Mouse (Mus musculus): ENCODE data around the gene Reep3. TPM values are rescaled to one million over a fixed set of nuclear protein-coding genes. Genes with fewer than 3 reads are reported as not detected.

The Reep3 gene
- polyA plus RNA-seq, 1 experiment from 2014 or later, result 22.2 TPM

DNA sequence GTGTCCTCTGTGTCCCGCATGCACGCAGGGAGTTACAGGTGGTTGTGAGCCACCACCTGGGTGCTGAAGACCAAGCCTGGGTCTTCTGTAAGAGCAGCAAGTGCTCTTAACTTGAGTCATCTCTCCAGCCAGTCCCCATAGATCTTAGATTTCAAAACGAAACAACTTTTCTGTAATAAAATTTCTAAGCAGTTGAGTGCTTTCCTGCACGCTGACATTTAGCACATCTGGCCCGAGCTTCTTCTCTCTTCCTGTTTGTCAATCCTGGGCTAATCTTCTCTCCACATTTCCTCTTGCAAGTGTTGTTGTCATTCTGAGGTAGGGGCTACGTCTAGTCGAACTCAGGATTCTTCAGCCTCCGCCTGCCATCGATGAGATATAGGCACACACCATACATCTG, 44.3 kb downstream of the Reep3 start:
- H3K4me1 ChIP-seq, result peaks cover 55% of the 10 kb centered on the region
- no peak for DNase-seq (ENCODE audit: low spot score)
- no peaks in the 10 kb centered on the region for H3K9me3 ChIP-seq (replicated peaks)
- WGBS, result 82% methylated on average over 9 of the region's 9 CpGs
- H3K36me3 ChIP-seq, result 0 out of 2 replicates have a peak, but pooled peaks cover 4% of the 10 kb centered on the region
- no peak overlapping the region for H3K4me3 ChIP-seq
- H3K27ac ChIP-seq, result no peak overlapping the region
- H3K27me3 ChIP-seq (ENCODE audit: low read depth, poor library complexity, severe bottlenecking), result no peaks in the 10 kb centered on the region

DNA sequence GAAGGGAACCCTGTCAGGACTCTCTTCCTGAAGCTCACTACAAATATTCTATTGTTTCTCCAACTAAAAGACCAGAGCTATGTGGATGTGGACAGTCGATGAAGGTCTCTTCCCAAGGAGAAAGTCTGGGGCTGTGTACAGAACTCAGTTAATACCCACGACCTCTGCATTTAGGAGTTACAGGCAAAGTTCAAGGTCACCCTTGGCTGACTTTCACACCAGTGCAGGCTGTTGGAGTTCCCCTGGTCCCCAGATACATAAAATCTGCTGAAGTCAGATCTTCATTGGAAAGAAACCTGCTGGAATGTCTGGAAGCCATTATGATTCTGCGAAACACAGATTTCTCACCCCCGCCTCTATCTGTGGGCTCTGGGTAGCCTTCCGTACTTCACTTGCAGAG, 45.3 kb downstream of the Reep3 start:
- H3K4me1 ChIP-seq, result peaks cover 55% of the 10 kb centered on the region
- no peak overlapping the region for H3K4me3 ChIP-seq
- 74% methylated on average over 5 of the region's 5 CpGs for WGBS
- H3K36me3 ChIP-seq, result 0 out of 2 replicates have a peak, but pooled peaks cover 4% of the 10 kb centered on the region
- peak overlapping the region; percentile 6; the same call in 1 of the 2 replicates for H3K27ac ChIP-seq
- no peaks in the 10 kb centered on the region for H3K9me3 ChIP-seq (replicated peaks)
- no peak for DNase-seq (ENCODE audit: low spot score)
- H3K27me3 ChIP-seq (ENCODE audit: low read depth, poor library complexity, severe bottlenecking), result no peaks in the 10 kb centered on the region

DNA sequence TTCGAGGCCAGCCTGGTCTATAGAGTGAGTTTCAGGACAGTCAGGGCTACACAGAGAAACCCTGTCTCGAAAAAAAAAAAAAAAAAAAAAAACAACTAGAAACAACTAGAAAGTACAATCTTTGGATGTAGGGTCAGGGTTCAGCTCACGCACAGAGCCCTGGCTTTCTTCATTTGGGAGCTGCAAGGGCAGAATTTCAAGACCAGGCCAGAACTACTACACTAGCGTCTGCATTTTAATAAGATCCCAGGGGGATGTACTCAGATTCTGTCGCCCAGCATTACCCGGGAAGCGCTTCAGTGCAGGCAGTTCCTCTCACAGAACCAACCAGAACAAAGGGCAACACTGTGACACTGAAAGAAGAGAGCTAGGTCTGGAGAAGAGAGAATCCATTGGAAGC, 46.0 kb downstream of the Reep3 start:
- no peaks in the 10 kb centered on the region for H3K9me3 ChIP-seq (replicated peaks)
- no peaks in the 10 kb centered on the region for H3K27me3 ChIP-seq (ENCODE audit: low read depth, poor library complexity, severe bottlenecking)
- peaks cover 51% of the 10 kb centered on the region for H3K4me1 ChIP-seq
- DNase-seq (ENCODE audit: low spot score), result no peak
- 85% methylated on average over 7 of the region's 7 CpGs for WGBS
- H3K4me3 ChIP-seq, result no peak overlapping the region
- H3K36me3 ChIP-seq, result 0 out of 2 replicates have a peak, but pooled peaks cover 4% of the 10 kb centered on the region
- no peak overlapping the region for H3K27ac ChIP-seq

DNA sequence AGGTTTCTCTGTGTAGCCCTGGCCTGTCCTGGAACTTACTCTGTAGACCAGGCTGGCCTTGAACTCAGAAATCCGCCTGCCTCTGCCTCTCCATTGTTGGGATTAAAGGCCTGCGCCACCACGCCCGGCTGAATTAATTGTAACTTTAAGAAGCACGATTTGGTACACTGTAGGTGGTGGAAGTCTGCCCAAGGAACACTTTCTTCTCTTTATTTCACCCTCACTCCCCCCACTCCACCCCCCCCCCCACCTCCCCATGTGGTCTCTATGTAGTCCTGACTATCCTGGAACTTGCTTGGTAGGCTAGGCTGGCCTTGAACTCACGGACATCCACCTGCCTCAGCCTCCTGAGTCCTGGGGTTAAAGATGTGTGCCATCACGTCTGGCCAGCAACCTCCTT, 47.1 kb downstream of the Reep3 start:
- Histone ChIP-seq H3K27ac (no peak overlapping the region), H3K4me1 (peaks cover 61% of the 10 kb centered on the region), H3K4me3 (no peak overlapping the region), H3K36me3 (0 out of 2 replicates have a peak, but pooled peaks cover 4% of the 10 kb centered on the region), H3K9me3 (replicated peaks) (no peaks in the 10 kb centered on the region), H3K27me3 (ENCODE audit: low read depth, poor library complexity, severe bottlenecking) (no peaks in the 10 kb centered on the region)
- DNase-seq (ENCODE audit: low spot score), result no peak
- 95% methylated on average over 7 of the region's 7 CpGs for WGBS

DNA sequence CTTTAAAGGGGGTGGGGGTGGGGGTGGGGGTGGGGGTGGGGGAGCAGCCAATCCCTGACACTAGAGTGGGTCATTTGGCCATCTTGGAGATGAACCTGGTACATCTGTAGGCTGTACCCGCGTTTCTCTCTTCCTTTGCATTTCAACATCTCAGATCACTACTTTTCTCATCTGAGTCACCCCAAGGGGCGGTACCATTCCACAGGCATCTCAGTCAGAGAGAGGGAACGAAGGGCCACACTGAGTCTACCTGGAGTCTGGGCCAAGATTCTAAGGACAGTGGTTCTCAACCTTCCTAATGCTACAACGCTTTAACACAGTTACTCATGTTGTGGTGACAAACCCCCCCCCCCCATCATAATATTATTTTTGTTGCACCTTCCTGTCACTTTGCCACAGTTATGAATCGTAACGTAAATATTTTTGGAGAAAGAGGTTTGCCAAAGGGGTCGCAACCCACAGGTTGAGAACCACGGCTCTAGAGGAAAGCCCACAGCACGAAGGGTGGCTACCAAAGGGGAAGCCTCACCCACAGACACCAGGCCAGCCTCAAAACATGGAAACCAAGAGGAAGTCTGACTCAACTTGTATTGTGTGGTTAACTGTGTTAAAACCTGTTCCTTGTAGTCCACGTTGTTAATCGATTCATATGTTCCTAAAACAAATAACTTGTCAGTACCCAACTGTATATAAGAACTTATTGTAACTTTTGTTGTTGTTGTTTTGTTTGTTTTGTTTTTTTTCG, 47.7 kb downstream of the Reep3 start:
- 94% methylated on average over 13 of the region's 13 CpGs for WGBS
- 0 out of 2 replicates have a peak, but pooled peaks cover 4% of the 10 kb centered on the region for H3K36me3 ChIP-seq
- no peak overlapping the region for H3K4me3 ChIP-seq
- no peak for DNase-seq (ENCODE audit: low spot score)
- H3K27ac ChIP-seq, result peak overlapping the region; percentile 26
- peaks cover 67% of the 10 kb centered on the region for H3K4me1 ChIP-seq
- no peaks in the 10 kb centered on the region for H3K9me3 ChIP-seq (replicated peaks)
- no peaks in the 10 kb centered on the region for H3K27me3 ChIP-seq (ENCODE audit: low read depth, poor library complexity, severe bottlenecking)

DNA sequence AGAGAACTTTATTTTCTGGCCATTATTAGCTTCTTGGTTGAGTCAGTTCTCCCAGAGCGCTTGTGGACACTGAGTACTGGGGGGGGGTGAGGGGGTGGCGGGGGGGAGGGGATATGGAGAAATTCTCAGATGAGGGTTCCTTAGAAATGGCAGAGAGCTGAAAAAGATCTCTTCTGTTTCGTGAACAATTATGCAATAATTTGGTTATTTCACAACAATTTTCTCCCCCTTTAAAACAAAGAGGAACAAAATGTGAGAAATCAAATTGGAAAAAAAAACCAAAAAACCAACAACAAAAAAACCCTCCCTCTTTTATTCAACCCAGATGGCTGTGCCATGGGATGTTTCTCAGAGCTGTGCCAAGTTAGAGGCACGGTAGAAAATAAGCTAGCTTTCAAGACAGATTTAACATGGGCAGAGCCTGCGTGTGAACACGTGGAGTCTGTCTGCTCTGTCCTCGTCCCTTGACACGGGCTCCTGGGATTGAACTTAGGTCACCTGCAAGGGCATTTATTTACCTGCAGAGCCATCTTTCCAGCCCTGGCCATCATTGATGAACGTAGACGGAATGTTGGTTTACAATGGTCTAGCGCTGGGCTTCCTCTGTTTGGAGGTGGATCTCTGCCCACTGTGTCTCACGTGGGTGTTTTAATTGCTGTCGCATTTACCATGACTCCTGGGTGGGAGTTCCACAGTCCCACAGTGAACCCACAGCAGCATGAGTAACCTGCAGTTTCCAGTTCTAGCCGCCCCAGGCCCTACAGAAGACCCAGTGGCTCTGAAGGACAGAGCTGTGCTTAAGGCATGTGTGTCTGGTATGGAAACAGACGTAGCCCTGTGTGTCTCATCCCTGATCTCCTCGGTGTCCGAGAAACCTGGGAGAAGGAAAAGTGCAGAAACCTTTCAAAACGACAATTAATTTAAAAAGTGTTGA, 48.8 kb downstream of the Reep3 start:
- H3K36me3 ChIP-seq, result 0 out of 2 replicates have a peak, but pooled peaks cover 6% of the 10 kb centered on the region
- peak overlapping the region; percentile 26 for H3K27ac ChIP-seq
- H3K4me3 ChIP-seq, result no peak overlapping the region
- no peak for DNase-seq (ENCODE audit: low spot score)
- H3K9me3 ChIP-seq (replicated peaks), result no peaks in the 10 kb centered on the region
- 85% methylated on average over 18 of the region's 18 CpGs for WGBS
- H3K27me3 ChIP-seq (ENCODE audit: low read depth, poor library complexity, severe bottlenecking), result no peaks in the 10 kb centered on the region
- peaks cover 66% of the 10 kb centered on the region for H3K4me1 ChIP-seq

DNA sequence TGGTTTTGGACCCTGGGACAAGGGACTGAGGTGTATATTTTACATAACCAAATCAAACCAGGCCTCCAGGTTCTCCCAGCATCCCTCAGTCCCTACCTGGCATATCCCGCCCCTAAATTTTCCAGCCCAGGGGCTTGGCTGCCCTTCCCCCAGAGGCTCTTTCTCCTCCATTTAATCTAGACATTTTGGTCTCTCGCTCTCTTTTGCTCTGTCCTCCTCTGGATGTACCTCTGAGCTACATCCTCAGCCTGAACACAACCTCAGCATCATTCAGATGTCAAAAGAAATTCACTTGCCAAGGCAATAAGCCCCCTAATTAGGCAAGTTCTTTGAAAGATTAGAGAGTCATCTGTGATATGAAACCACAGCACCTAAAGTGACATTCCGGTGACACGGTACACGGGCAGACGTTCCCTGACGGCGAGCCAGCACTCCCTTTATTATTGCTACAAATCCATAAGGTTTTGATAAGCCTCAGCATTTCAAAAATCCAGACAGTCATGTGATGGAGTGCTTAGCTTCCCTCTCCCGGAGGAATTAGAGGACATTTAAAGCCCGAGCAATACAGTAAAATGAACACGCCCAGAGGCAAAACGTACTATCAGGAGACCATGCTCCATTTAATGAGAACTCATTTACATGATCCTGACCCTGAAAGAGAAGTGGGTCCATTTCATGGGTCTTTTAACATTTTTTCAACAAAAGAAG, 51.4 kb downstream of the Reep3 start:
- 0 out of 2 replicates have a peak overlapping the region, but pooled peaks have one; percentile 25 for H3K27ac ChIP-seq
- H3K36me3 ChIP-seq, result 0 out of 2 replicates have a peak, but pooled peaks cover 6% of the 10 kb centered on the region
- peaks cover 45% of the 10 kb centered on the region for H3K4me1 ChIP-seq
- no peaks in the 10 kb centered on the region for H3K9me3 ChIP-seq (replicated peaks)
- no peak for DNase-seq (ENCODE audit: low spot score)
- H3K4me3 ChIP-seq, result no peak overlapping the region
- no peaks in the 10 kb centered on the region for H3K27me3 ChIP-seq (ENCODE audit: low read depth, poor library complexity, severe bottlenecking)
- 75% methylated on average over 12 of the region's 12 CpGs for WGBS

DNA sequence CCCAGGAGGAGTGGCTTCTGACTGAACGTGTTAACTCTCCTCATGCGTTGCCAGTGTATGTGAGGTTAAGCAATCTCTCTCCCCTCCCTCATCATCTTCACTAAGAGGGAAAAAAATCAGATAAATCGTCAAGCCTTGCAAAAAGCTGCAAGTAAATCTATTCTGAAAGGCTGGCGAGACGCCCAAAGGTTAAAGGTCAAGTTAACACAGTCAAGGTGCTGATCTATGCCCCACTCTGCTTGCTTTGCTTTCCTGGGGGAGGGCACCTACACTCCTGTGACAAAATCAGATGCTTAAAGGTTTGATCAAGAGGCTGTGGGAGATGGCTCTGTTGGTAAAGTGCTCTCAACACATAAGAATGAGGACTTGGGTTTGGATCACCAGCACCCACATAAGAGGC, 52.4 kb downstream of the Reep3 start:
- Histone ChIP-seq H3K4me1 (peaks cover 45% of the 10 kb centered on the region), H3K4me3 (no peak overlapping the region), H3K27me3 (ENCODE audit: low read depth, poor library complexity, severe bottlenecking) (no peaks in the 10 kb centered on the region), H3K36me3 (0 out of 2 replicates have a peak, but pooled peaks cover 2% of the 10 kb centered on the region), H3K27ac (no peak overlapping the region), H3K9me3 (replicated peaks) (no peaks in the 10 kb centered on the region)
- no peak for DNase-seq (ENCODE audit: low spot score)
- 56% methylated on average over 5 of the region's 5 CpGs for WGBS

DNA sequence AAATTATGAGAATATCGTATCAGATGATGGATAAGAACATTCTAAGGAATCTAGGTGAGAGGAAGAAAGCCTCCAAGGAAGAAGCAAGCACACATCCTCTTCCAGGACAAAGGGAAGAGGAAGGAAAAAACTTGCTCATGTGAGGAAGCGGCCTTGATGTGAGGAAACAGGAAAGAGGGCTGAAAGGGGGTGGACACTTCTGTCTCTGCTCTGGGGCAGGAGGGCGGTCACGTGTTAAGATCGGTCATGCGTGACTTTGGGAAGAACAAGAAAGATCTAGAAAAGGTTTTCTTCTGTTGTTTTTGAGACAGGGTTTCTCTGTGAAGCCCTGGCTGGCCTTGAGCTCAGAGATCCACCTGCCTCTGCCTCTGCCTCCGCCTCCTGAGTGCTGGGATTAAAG, 53.5 kb downstream of the Reep3 start:
- Histone ChIP-seq H3K36me3 (0 out of 2 replicates have a peak, but pooled peaks cover 6% of the 10 kb centered on the region), H3K4me3 (no peak overlapping the region), H3K27ac (no peak overlapping the region), H3K27me3 (ENCODE audit: low read depth, poor library complexity, severe bottlenecking) (no peaks in the 10 kb centered on the region), H3K9me3 (replicated peaks) (no peaks in the 10 kb centered on the region), H3K4me1 (peaks cover 37% of the 10 kb centered on the region)
- no peak for DNase-seq (ENCODE audit: low spot score)
- 92% methylated on average over 7 of the region's 7 CpGs for WGBS

DNA sequence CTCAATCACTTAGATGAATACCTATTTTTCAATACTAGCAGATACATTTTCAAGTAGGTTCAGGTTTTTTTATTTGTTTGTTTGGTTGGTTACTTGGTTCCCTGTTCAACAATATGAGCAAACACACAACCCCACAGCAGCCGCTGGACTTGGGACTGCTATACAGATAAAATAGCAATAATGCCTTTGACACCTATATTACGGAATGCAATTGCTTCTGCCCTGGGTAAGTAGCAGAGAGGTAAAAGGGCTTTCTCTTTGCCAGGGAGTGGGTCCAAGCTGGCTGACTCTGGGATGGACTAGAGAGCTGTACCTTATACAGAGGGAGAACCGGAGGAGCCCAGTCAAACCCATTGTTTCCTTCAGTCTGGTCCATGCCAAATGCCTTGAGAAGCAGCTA, 56.3 kb downstream of the Reep3 start:
- Histone ChIP-seq H3K27ac (no peak overlapping the region), H3K4me1 (peaks cover 23% of the 10 kb centered on the region), H3K27me3 (ENCODE audit: low read depth, poor library complexity, severe bottlenecking) (no peaks in the 10 kb centered on the region), H3K9me3 (replicated peaks) (no peaks in the 10 kb centered on the region), H3K36me3 (0 out of 2 replicates have a peak, but pooled peaks cover 10% of the 10 kb centered on the region), H3K4me3 (no peak overlapping the region)
- DNase-seq (ENCODE audit: low spot score), result no peak
- WGBS, result 96% methylated on average over 3 of the region's 3 CpGs

DNA sequence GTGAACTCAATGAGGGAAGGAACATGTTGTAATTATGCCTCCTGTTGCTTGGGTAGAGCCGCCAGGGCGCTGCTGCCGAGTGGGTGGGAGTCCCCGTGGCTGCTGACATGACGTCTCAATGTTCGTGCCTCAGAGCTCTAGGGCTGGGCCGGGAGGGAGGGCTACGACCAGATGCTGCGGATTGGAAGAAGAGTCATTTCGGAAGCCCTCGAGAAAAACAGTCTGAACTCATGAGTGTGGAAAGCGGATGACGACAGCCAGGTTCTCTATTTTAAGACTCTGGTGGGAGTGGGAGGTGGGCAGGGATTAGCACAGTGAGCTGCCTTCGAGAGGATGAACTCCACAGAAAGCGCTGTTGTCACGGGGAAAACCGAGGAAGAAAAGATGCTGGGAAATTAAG, 57.7 kb downstream of the Reep3 start:
- no peaks in the 10 kb centered on the region for H3K27me3 ChIP-seq (ENCODE audit: low read depth, poor library complexity, severe bottlenecking)
- H3K27ac ChIP-seq, result no peak overlapping the region
- 0 out of 2 replicates have a peak, but pooled peaks cover 10% of the 10 kb centered on the region for H3K36me3 ChIP-seq
- DNase-seq (ENCODE audit: low spot score), result no peak
- H3K4me3 ChIP-seq, result no peak overlapping the region
- peaks cover 9% of the 10 kb centered on the region for H3K4me1 ChIP-seq
- 80% methylated on average over 17 of the region's 17 CpGs for WGBS
- H3K9me3 ChIP-seq (replicated peaks), result no peaks in the 10 kb centered on the region

DNA sequence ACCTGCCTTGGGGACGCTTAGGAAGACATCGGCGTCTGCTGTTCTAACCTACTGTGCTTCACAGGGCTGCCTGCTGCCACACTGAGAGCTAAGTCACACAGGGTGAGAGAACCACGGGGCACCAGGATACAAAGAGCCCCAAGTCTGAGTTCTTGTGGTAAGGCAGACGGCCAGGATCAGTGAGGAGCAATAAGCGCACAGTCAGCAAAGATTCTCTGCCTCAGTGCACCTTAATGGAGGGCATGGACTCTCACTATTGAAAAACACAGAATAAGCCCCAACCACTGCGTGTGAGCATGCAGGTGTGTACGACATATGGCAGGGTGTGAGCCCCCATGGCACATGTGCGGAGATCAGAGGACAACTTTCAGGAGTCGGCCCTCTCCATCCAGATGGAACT, 60.2 kb downstream of the Reep3 start:
- no peaks in the 10 kb centered on the region for H3K27me3 ChIP-seq (ENCODE audit: low read depth, poor library complexity, severe bottlenecking)
- peaks cover 15% of the 10 kb centered on the region for H3K4me1 ChIP-seq
- no peak overlapping the region for H3K4me3 ChIP-seq
- WGBS, result 93% methylated on average over 10 of the region's 10 CpGs
- H3K36me3 ChIP-seq, result peaks cover 10% of the 10 kb centered on the region; the same call in 1 of the 2 replicates
- H3K9me3 ChIP-seq (replicated peaks), result no peaks in the 10 kb centered on the region
- no peak for DNase-seq (ENCODE audit: low spot score)
- H3K27ac ChIP-seq, result no peak overlapping the region
